8 mouse cellular contexts compared by ENCODE assay signal in genomic region chr14:19839600-19840332, GRCm38 (mm10). TPM values are rescaled to one million over a fixed set of nuclear protein-coding genes. Genes with fewer than 3 reads are reported as not detected.
DNase-seq lines count a peak whose midpoint lies in the region; ATAC-seq and TF ChIP-seq lines count a peak whose summit lies in the region.

No protein-coding gene starts in this region.

- no peak overlapping the region for H3K27ac ChIP-seq in ES-Bruce4 (ENCODE audit: insufficient read depth, low read length)
- H3K27ac ChIP-seq in forebrain, embryonic 11.5 days (ENCODE audit: low read depth, low read length), result no peak overlapping the region
- H3K27ac ChIP-seq in heart, embryonic 15.5 days, result no peak overlapping the region
- H3K27ac ChIP-seq in liver, embryonic 14.5 days, result no peak overlapping the region

- TF ChIP-seq EP300 in ES-Bruce4 (IDR thresholded peaks at IDR 0.05; ENCODE audit: insufficient read depth, low read depth, low read length), result no peak
- TF ChIP-seq EP300 in liver, embryonic 14.5 days (IDR thresholded peaks at IDR 0.05; ENCODE audit: low read depth), result no peak

- H3K9ac ChIP-seq in ES-Bruce4 (ENCODE audit: low read depth, poor library complexity, severe bottlenecking), result no peak overlapping the region
- H3K9ac ChIP-seq in forebrain, embryonic 11.5 days (ENCODE audit: low read length), result peak overlapping the region; percentile 51; the same call in 1 of the 2 replicates
- peak overlapping the region; percentile 48 for H3K9ac ChIP-seq in heart, embryonic 15.5 days
- no peak overlapping the region; the same call in 1 of the 2 replicates for H3K9ac ChIP-seq in liver, embryonic 14.5 days (replicated peaks)

- peak; percentile 76 for ATAC-seq in forebrain, embryonic 11.5 days (replicated peaks; ENCODE audit: low FRiP score)
- ATAC-seq in heart, embryonic 15.5 days (replicated peaks; ENCODE audit: insufficient number of reproducible peaks, insufficient read depth, low FRiP score, low read depth), result no peak
- ATAC-seq in liver, embryonic 14.5 days (ENCODE audit: insufficient read depth), result no peak

- peak; percentile 36 for DNase-seq in c-Kit-positive CD71-positive TER-119-negative erythroid progenitor cells, embryonic 14.5 days (ENCODE audit: low read depth)
- peak; percentile 78 for DNase-seq in forebrain, embryonic 11.5 days (ENCODE audit: low spot score)
- DNase-seq in kidney, postnatal 14 days, result peak; percentile 78
- DNase-seq in liver, embryonic 14.5 days (ENCODE audit: low read depth in 3 of 3, low spot score in 3 of 3), result no peak
- DNase-seq in neural tube, embryonic 10.5 days (ENCODE audit: extremely low spot score, low spot score), result peak; percentile 73
- peak; percentile 9 to 21 for DNase-seq in thymus, adult 18-20 months

- WGBS in forebrain, embryonic 11.5 days, result 21% methylated on average over 15 of the region's 15 CpGs
- WGBS in heart, embryonic 15.5 days, result 24% methylated on average over 15 of the region's 15 CpGs
- WGBS in liver, embryonic 14.5 days (ENCODE audit: insufficient replicate concordance), result 27% methylated on average over 15 of the region's 15 CpGs

- H3K36me3 ChIP-seq in ES-Bruce4 (ENCODE audit: control insufficient read depth, insufficient read depth, low read length, poor library complexity, severe bottlenecking), result no peaks in the 10 kb centered on the region
- no peaks in the 10 kb centered on the region for H3K36me3 ChIP-seq in forebrain, embryonic 11.5 days (ENCODE audit: control insufficient read depth, insufficient read depth, low read length)
- no peaks in the 10 kb centered on the region for H3K36me3 ChIP-seq in heart, embryonic 15.5 days
- no peaks in the 10 kb centered on the region for H3K36me3 ChIP-seq in liver, embryonic 14.5 days (replicated peaks; ENCODE audit: control insufficient read depth, insufficient read depth, low read depth)

- H3K9me3 ChIP-seq in ES-Bruce4 (replicated peaks; ENCODE audit: control insufficient read depth, insufficient read depth, low read length, poor library complexity, severe bottlenecking), result peaks cover 33% of the 10 kb centered on the region
- H3K9me3 ChIP-seq in forebrain, embryonic 11.5 days (ENCODE audit: control insufficient read depth, low read length), result no peaks in the 10 kb centered on the region
- H3K9me3 ChIP-seq in heart, embryonic 15.5 days (replicated peaks), result no peaks in the 10 kb centered on the region
- H3K9me3 ChIP-seq in liver, embryonic 14.5 days (ENCODE audit: control insufficient read depth, low read length), result no peaks in the 10 kb centered on the region

- peak; percentile 23 for TF ChIP-seq CTCF in ES-Bruce4 (IDR thresholded peaks at IDR 0.05; ENCODE audit: low read depth, low read length)
- TF ChIP-seq CTCF in liver, embryonic 14.5 days (IDR thresholded peaks at IDR 0.05; ENCODE audit: low read depth), result peak; percentile 70

- no peak for TF ChIP-seq POLR2A in ES-Bruce4 (IDR thresholded peaks at IDR 0.05; ENCODE audit: insufficient read depth, low read length)

- H3K4me2 ChIP-seq in forebrain, embryonic 11.5 days (ENCODE audit: low read depth, low read length, severe bottlenecking), result peak overlapping the region; percentile 39
- H3K4me2 ChIP-seq in heart, embryonic 15.5 days, result peak overlapping the region; percentile 60
- peak overlapping the region; percentile 47 for H3K4me2 ChIP-seq in liver, embryonic 14.5 days (ENCODE audit: low read depth)

- H3K4me1 ChIP-seq in ES-Bruce4 (ENCODE audit: control insufficient read depth, insufficient read depth, low read length), result no peaks in the 10 kb centered on the region
- 0 out of 2 replicates have a peak, but pooled peaks cover 4% of the 10 kb centered on the region for H3K4me1 ChIP-seq in forebrain, embryonic 11.5 days (replicated peaks; ENCODE audit: control insufficient read depth, insufficient read depth, low read length)
- H3K4me1 ChIP-seq in heart, embryonic 15.5 days (replicated peaks), result peaks cover 2% of the 10 kb centered on the region
- no peaks in the 10 kb centered on the region for H3K4me1 ChIP-seq in liver, embryonic 14.5 days (replicated peaks; ENCODE audit: control insufficient read depth in 2 of 2, insufficient read depth in 2 of 2, low read length in 1 of 2)

- no peaks in the 10 kb centered on the region for H3K27me3 ChIP-seq in ES-Bruce4 (ENCODE audit: control insufficient read depth, insufficient read depth, low read length, poor library complexity, severe bottlenecking)
- no peaks in the 10 kb centered on the region for H3K27me3 ChIP-seq in forebrain, embryonic 11.5 days (ENCODE audit: control insufficient read depth, insufficient read depth, low read length)
- 0 out of 2 replicates have a peak, but pooled peaks cover 3% of the 10 kb centered on the region for H3K27me3 ChIP-seq in heart, embryonic 15.5 days
- no peaks in the 10 kb centered on the region for H3K27me3 ChIP-seq in liver, embryonic 14.5 days (ENCODE audit: control insufficient read depth, insufficient read depth, low read length)

- no peak overlapping the region for H3K4me3 ChIP-seq in ES-Bruce4 (ENCODE audit: low read depth, low read length)
- no peak overlapping the region for H3K4me3 ChIP-seq in forebrain, embryonic 11.5 days (ENCODE audit: low read depth, low read length)
- H3K4me3 ChIP-seq in heart, embryonic 15.5 days, result peak overlapping the region; percentile 41
- H3K4me3 ChIP-seq in liver, embryonic 14.5 days (ENCODE audit: insufficient read depth in 1 of 2, low read depth in 2 of 2, low read length in 2 of 2), result peak overlapping the region; percentile 30 to 56; a peak in 3 of 4 replicates

RNA-seq across cellular contexts. Expression of gene Rtraf, which starts 16.1 kb away (rescaled TPM):
- polyA plus RNA-seq in ES-Bruce4 (2011; ENCODE audit: insufficient read depth, insufficient read length, low read depth, missing spikeins), result 242 and 246 TPM in 2 replicates
- polyA plus RNA-seq in forebrain, embryonic 11.5 days (2014; fragmentation: Nextera tagmentation; extraction: Ambion mirVana), result 245 and 274 TPM in 2 replicates
- polyA plus RNA-seq in heart, embryonic 15.5 days (2015; fragmentation: Nextera tagmentation; extraction: Ambion mirVana), result 141 and 162 TPM in 2 replicates
- 21.3 and 40.8 TPM in 2 replicates for polyA plus RNA-seq in liver, embryonic 14.5 days (2012; rRNA removed)
- polyA plus RNA-seq in liver, embryonic 14.5 days (2014; fragmentation: Nextera tagmentation; extraction: Ambion mirVana), result 93.5 and 94.2 TPM in 2 replicates

Comparison
In these comparisons a context has a peak if more than half of its experiments do, and no peak if none do; other contexts are left out.
1. H3K4me3 ChIP-seq: peak in heart, embryonic 15.5 days (single experiment) and liver, embryonic 14.5 days (2 of 2); none in ES-Bruce4 (single experiment) and forebrain, embryonic 11.5 days (single experiment).
2. H3K9ac ChIP-seq: peak in forebrain, embryonic 11.5 days (single experiment) and heart, embryonic 15.5 days (single experiment); none in ES-Bruce4 (single experiment) and liver, embryonic 14.5 days (single experiment).
3. DNase-seq: peak in c-Kit-positive CD71-positive TER-119-negative erythroid progenitor cells, embryonic 14.5 days (single experiment), forebrain, embryonic 11.5 days (single experiment), kidney, postnatal 14 days (single experiment), neural tube, embryonic 10.5 days (single experiment) and thymus, adult 18-20 months (2 of 2); none in liver, embryonic 14.5 days (0 of 3).
4. Peak in every context shown above with its lines, with median percentiles within 50 percentile points of each other: H3K4me2 ChIP-seq.